Mouse (Mus musculus) kidney, adult 8-10 months (tissue): ENCODE data around the gene Cenpx.

Experiments
- DNase-seq, 2 experiments: peaks; one replicate each; pipeline ENCODE4 v3.0.0; 2022

Gene Cenpx

DNA sequence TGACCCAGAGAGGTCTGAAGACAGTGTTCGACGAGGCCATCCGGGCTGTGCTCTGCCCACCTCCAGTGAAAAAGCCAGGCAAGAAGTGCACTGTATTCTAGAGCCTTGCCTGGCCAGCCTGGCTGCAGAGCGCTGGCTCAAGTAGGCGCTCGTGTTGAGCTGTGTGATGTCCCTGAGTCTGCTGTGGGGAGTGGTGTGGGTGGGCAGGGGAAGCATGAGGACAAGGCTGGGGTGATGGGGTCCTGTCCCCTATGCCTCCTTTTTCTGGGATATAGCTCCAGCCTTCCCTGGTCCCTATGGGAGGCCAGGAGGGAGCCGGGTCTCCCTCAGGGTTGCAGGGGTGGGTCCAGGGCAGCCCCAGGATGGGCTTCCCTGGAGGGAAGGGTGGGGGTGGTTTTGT is 10.0 kb upstream of the Cenpx start:
- DNase-seq, result no peak

DNA sequence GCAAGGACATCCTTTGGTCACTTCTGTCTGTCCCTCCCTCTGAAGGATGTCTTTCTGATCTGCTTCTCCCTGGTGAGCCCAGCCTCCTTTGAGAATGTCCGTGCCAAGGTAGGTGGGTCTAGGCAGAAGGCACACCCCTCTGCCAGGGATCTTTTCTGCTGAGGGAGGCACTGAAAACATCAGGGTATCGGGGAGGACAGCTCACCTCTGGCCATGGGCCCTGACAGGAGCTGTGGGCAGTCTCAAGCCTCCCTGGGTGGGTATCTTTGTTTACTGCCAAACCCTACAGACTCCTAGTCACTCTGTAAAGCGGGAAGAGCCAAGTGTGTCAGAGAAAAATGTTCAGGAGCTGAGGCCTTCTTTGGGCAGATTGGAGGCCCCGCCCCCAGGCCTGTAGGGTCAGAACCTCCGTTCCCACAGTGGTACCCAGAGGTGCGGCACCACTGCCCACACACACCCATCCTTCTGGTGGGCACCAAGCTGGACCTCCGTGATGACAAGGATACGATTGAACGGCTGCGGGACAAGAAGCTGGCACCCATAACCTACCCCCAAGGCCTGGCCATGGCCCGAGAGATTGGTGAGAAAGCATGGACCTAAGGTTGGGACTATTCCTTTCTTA is 9.3 kb upstream of the Cenpx start:
- DNase-seq, result peak; percentile 66 to 71

DNA sequence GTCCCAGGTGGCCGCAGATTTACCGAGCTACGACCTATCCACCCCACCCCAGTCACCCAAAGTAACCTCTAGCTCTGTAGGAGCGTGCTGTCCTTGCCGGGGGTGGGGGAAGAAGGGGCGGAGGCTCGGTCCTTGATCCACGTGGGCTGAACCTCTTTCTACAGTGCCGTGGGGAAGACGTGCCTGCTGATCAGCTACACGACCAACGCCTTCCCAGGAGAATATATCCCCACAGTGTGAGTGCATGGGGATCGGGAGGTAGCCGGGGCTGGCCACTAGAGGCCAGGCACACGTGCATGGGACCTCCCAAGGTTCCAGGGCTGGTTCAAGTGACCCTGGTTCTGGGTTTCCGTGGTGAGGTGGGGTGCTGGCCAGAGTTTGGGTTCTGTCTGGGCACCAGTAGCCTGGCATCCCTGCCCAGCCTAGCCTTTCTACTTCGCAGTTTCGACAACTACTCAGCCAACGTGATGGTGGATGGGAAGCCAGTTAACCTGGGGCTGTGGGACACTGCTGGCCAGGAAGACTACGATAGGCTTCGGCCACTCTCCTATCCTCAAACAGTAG is 8.6 kb upstream of the Cenpx start:
- peak in 1 of 2 experiments; percentile 33 for DNase-seq

GRCm38 (mm10) chr11:120721124-120722066 is 7.9 kb upstream of the Cenpx start, which contains the start of gene Rac3:
Gene Rac3, plus strand, starts transcription at chr11:120721470.
- DNase-seq, result peak in 1 of 2 experiments; percentile 47

- peak; percentile 85 to 90 for DNase-seq
Measured at GRCm38 (mm10) chr11:120720450-120720849, 6.9 kb upstream of the Cenpx start.

DNA sequence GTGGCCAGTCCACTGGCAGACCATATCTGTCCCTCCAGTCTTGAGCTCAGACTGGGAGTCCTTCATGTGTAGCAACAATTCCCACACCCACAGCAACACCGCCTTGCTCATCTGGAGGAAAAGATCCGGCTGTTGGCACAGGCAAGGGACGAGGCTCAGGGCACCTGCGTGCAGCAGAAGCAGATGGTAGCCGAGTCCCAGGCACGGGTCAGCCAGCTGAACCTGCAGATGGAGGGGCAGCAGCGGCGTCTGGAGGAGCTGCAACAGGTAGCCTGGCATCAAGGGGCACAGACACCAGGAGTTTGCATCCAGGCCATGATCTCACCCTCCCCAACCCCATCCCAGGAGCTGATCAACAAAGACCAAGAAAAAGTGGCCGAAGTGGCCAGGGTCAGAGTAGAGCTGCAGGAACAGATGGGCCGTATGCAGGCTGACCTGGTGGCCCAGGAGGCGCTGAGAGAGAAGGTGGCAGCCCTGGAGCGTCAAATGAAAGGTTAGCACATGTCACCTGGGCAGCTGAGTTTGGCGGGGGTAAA is 6.4 kb upstream of the Cenpx start:
- DNase-seq, result no peak

GRCm38 (mm10) chr11:120719242-120719641 is 5.7 kb upstream of the Cenpx start:
- DNase-seq, result no peak

DNA sequence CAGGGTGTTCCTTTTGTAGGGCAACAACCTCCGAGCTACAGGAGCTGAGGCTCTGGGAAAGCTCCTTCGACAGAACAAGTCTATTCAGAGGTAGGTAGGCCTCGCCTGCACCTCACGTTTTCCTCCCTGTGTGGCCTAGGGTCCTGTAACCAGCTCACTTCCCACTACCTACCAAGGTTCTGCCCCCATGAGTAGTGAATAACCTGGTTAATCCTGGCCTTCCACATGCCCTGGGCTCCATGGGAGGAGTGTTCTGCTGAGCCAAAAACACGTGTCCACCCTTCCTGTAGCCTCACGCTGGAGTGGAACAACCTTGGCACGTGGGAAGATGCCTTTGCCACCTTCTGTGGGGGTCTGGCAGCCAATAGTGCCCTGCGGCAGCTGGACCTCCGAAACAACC is 1.6 kb upstream of the Cenpx start:
- no peak for DNase-seq

GRCm38 (mm10) chr11:120714546-120714945 is 1.0 kb upstream of the Cenpx start:
- DNase-seq, result no peak

DNA sequence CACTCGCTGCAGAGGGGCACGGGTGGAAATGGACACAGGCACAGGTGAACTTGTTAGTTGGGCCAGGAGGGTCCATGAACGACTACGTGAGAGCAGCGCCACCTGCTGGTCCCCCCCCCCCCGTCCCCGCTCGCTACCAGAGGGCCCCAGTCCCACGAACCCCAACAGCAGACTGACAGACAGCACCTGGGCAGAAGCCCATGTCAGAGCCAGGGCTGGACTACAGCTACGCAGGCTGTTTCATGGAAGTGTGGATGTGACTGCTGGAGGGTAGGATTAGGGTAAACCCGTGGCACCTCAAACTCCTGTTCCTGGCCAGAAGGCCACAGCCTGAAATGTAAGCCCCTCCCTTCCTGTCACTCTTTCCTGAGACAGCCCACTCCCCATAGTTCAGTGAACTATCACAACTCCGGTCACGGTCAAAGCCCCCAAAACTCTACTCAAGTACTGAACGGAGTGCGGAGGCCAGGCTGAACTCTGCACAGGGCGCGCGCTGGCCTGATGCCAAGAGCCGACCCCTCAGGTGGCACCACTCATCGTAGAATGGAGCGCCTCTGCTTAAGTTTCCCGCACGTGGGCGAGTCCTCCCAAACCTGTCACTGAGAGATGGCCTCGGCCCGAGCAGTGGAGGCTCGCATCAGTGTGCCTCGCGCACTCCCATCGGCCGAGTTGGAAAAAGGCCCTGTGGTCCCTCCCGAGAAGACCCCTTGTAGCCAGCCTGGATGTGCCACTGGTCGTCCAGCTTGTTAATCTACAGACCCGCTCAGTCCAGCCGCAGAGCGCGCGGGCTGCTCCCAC is 568 bp downstream of the Cenpx start:
- peak; percentile 41 to 51 for DNase-seq

- DNase-seq, result no peak
Measured at GRCm38 (mm10) chr11:120711980-120712604, 1.4 kb downstream of the Cenpx start.

- DNase-seq, result no peak
Measured at GRCm38 (mm10) chr11:120710672-120711071, 2.9 kb downstream of the Cenpx start.

DNA sequence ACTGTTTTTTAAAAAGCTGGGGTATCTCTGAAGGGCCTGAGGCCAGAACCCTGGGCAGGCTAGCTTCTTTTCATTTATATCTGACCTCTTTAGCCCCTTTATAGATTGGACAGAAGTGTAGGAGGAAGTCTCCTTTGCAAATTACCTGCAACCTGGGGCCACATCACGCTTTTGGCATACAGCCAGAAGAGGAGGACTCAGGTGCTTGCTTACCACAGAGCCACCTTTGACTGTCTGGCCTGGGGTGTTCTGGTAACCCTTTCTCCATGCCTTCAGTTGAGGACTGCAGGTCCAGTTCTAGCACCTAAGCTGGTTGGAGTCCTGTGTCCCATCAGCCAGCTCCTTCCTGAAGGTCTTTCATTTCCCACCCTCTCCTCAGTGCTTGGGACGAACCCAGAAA is 4.0 kb downstream of the Cenpx start:
- no peak for DNase-seq

DNA sequence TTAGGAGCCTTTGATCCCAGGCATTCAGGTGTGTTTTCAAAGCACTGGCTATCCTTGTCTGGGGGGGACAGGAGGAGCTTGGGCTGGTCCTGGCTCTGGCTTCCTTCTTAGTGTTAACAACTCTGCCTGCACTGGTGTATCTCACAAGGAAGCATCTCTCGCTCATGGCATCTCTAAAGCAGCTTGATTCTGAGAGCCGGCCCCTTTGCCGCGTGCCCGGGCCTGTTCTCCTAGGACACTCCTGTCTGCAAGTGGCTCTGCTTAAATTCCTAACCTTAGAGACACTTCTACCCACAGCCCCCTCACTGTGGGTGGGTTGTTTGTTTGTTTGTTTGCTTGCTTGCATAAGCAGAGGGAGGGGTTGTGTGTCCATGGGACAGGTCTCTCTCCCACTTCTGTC is 5.6 kb downstream of the Cenpx start:
- no peak for DNase-seq

- no peak for DNase-seq
Measured at GRCm38 (mm10) chr11:120707225-120707624, 6.3 kb downstream of the Cenpx start.

GRCm38 (mm10) chr11:120706120-120706519 is 7.4 kb downstream of the Cenpx start:
- no peak for DNase-seq

GRCm38 (mm10) chr11:120704486-120705325 is 8.8 kb downstream of the Cenpx start:
- DNase-seq, result no peak

DNA sequence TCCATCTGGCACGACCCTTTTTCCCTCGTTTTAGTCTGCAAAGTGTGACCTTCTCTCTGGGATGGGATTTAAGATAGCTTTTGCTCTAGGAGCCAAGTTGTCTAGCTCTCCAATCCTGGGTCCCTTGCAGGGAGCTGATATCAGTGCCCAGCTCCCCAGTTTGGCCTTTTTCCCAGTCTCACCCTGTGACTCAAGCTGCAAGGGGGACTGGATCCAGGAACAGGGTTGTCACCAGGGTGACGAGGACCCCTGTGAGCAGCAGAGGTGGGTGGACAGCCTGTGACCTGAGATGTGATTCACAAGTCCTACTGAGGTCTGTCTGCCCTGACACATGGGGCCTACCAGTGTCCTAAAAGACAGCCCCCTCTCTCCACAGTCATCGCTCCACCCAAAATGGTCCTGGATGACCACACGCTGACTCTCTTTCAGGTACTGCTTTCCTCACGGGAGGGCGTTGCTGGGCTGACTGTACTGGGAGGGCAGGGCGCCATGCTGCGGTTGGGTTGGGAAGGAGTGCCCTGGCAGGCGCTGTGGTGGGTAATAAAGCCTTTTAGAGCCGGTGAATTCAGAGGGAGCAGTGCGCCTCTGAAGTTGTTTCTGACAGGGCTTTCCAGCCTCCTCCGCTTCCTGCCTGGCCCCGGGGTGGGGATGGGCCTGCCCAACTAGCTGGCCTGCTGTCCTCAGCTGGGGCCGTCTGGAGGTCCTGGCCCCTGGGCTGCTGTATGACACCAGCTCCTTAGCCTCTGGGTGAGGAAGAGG is 9.7 kb downstream of the Cenpx start:
- no peak for DNase-seq

DNA sequence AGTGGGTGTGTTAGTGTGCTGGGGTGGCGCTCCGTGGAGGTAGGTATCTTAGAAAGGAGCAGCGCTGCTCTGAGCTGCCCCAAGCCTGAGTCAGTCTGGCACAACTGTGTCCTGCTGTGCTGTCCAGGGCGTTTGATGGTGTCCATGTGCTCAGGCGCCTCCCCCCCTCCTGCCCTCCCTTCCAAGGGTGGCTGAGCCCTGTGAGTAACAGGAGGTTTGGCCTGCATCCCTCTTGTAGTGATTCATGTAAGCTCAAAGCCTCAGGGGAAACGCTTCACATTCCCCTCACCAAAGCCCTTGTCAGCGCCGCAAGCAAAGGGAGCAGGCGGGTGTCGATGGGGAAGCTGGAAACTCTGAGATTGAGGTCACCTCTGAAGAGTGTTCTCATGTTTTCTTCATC is 15.8 kb downstream of the Cenpx start:
- DNase-seq, result no peak

DNA sequence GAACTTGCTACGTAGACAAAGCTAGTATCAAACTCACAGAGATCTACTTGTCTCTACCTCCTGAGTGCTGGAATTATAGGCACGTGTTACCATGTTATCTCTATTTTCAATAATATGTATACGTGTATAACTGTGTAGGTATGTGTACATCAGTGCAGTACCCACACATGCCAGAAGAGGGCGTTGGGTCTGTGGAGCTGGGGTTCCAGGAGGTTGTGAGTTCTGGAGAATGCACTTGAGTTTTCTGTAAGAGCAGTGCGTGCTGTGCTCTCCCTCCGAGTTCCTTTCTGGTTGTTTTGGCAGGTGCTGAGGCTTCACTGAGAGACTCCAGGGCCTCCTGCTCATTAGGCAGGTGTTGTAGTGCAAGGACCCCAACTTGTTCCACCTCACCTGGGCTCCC is 17.0 kb downstream of the Cenpx start:
- DNase-seq, result no peak
